Mouse (Mus musculus) large intestine, adult 2 months (tissue): ENCODE measurements at regions not wholly inside any gene's neighbourhood (a gene's known extent, or its start where the extent isn't known, plus 50 kb on each side); places are given as distances from the start of the nearest gene placed in this dataset.
"Not testable (repeated sequence)": the region's sequence is repeated elsewhere in the genome, so short reads cannot be mapped to it uniquely, and the experiment has no call there.

ENCODE experiments used
- DNase-seq: peaks from one replicate; pipeline ENCODE4 v3.0.0-alpha.2; 2012; ENCODE audit warnings: low read depth, low spot score
- WGBS: fragments of 180-500 bp; shearing (Covaris S2); methylation state at CpG from one replicate; pipeline ENCODE4 v1.1.7; 2018; 5-methylcytosine and 5-hydroxymethylcytosine counted together

GRCm38 (mm10) chr3:39714056-39714592, 817.0 kb upstream of the Intu start:
- DNase-seq = no peak

GRCm38 (mm10) chr3:39718946-39719545, 812.0 kb upstream of the Intu start:
- 62% methylated on average over 11 of the region's 11 CpGs for WGBS
- DNase-seq = no peak

More at GRCm38 (mm10) chr3:39714056-39714592, 817.0 kb upstream of the Intu start:
- 82% methylated on average over 5 of the region's 5 CpGs for WGBS

GRCm38 (mm10) chr3:39725755-39726154, 805.3 kb upstream of the Intu start:
- DNase-seq = no peak
- 60% methylated on average over 3 of the region's 3 CpGs for WGBS

- DNase-seq = no peak
- 37% methylated on average over 1 of the region's 1 CpGs for WGBS
Measured at GRCm38 (mm10) chr3:39736639-39737038, 794.4 kb upstream of the Intu start.

GRCm38 (mm10) chr3:39745947-39746346, 785.1 kb upstream of the Intu start:
- WGBS = 89% methylated on average over 2 of the region's 2 CpGs
- no peak for DNase-seq

DNA sequence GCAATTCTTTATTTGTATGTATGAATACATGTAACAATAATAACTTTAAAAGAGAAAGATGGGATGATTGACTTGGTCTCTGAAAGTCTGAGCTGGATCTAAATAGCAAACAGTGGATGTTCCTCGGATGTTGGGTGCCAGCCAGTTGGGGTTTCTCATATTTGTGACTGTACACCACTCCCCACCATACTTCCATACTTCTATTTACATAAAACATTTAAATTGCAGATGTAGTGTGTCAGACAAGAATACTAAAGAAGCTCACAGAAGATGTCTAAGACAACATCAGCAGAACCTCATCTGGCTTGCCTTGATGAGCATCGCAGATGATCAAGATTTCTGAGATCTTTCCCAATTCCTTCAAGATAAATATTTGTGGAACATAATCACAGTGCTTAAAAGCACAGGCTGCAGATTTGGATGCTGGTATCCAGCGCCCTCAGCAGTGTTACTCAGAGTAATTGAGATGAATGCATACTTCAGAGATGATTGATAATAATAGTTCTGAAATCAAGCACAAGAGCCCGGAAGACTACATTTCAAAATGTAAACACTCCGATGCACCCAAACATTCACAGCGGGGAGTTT, 762.0 kb upstream of the Intu start:
- no peak for DNase-seq
- 81% methylated on average over 6 of the region's 6 CpGs for WGBS

DNA sequence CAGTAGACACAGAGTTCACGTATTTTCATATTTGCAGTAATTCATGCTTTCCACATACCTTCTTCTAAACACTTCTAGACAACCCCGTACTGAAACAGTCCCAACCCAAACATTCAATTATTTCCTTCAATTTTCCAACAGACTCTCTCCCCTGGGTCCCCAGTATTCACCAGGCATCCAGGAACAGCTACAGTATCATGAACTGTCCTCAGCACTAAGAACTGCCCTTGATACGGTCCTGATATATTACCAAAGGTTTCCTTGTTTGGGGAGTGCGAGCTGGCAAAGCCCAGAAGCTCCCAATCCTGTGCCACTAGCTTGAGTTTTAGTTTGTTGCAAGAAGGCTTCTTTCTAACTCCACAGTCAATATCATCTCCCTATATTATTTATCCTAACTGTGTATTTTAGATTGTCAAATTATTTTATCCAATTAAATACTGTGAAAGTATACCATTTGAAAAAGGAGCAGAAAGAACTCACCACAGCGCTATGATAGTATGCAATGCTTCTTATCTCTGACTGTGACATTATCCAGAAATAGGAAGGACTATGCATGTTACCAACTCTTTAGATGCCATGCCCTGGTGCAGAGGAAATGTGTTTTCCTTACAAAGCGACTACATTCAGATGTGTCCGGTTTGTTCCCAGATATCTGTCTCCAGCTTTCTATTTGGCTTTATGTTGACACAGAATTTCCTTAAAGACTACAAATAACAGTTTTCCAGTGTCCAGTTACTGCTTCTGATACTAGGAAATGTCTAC, 754.6 kb upstream of the Intu start:
- 86% methylated on average over 7 of the region's 7 CpGs for WGBS
- DNase-seq = no peak

- 67% methylated on average over 6 of the region's 6 CpGs for WGBS
- DNase-seq = no peak
Measured at GRCm38 (mm10) chr3:39779690-39780218, 751.3 kb upstream of the Intu start.

GRCm38 (mm10) chr3:39780270-39780669, 750.8 kb upstream of the Intu start:
- DNase-seq = no peak
- WGBS = 26% methylated on average over 5 of the region's 5 CpGs

- whole genome bisulfite sequencing = 77% methylated on average over 2 of the region's 2 CpGs
- no peak for DNase-seq
Measured at GRCm38 (mm10) chr3:39784901-39785300, 746.2 kb upstream of the Intu start.

DNA sequence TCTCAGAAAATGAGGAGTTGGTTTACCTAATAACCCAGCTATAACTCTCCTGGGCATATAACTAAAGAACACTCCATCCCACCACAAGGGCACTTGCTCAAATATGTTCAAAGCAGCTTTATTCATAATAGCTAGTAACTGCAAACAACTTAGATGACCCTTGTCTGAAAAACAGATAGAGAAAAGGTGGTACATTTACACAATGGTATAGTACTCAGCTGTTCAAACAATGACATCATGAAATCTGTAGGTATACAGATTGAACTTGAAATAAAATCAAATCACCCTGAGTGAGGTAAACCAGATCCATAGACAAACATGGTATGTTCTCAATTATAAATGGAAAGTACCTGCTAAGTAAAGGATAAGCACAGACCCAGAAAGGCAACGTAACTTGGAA, 721.5 kb upstream of the Intu start:
- 69% methylated on average over 1 of the region's 1 CpGs for WGBS
- DNase-seq = no peak

DNA sequence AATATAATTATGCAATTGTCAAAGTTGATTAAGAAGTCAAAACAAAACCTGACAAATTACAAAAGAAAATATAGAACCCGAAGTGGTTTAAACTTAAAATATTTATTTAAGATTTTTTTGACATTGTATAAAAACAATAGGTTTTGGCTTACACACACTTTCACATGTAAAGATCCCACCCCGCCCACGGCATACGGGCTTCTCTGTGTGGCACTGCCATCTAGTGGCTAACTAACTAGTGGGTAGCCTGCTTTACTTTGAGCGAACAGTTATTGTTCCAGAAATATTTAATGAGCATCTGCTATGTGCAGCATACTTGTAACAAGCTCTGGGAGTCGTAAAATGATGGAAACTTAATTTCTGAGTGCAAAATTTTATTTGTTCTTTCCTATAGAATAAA, 716.3 kb upstream of the Intu start:
- DNase-seq = no peak
- WGBS = 12% methylated on average over 6 of the region's 6 CpGs

DNA sequence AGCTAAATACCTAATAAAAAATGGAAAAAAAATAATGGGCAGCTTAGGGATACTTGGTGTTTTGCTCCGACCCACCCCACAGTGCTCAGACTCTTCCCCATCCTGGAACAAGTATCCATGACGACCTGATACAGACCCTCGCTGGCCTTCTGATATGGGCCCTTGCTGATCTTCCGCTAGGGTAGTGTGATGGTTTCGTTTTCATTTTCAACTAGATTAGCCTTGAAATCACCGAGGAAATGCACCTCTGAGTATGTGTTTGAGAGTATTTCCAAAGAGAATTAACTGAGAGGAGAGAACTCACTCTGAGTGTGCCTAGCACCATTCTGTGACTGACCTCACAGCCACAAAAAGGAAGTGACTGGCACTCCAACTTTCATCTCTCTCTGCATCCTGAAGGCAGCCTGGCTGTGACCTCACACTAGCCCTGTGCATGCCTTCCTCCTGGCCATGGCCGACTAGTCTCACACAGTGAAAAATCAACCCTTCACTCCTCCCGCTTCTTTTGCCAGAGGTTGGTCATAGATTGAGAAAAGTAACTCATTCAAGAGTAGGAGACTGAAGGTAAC, 700.5 kb upstream of the Intu start:
- 82% methylated on average over 8 of the region's 8 CpGs for WGBS
- no peak for DNase-seq

- DNase-seq = no peak
- WGBS = 74% methylated on average over 6 of the region's 6 CpGs
Measured at GRCm38 (mm10) chr3:39838377-39839145, 692.5 kb upstream of the Intu start.

DNA sequence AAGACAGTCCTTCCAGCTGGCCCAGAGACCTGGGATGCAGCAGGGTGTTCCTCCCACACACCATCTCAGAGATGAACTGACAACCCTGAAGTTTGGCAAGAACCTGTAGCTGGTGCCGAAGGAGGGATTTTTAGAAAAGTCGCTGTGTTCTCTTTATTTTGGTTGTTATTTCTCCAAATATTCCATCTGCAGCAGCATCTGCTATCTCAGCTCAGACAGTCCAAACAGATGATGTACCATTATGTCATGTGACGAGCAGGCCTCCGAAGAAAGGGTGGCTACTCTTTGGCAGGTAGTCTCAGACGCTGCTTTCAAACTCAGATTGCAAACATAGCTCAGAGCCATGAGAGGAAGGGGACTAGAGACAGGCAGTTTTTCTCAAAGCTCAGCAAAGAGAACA, 690.1 kb upstream of the Intu start:
- no peak for DNase-seq
- WGBS = 81% methylated on average over 5 of the region's 5 CpGs

- 78% methylated on average over 2 of the region's 2 CpGs for WGBS
- DNase-seq = no peak
Measured at GRCm38 (mm10) chr3:39845123-39845522, 686.0 kb upstream of the Intu start.

- no peak for DNase-seq
- 81% methylated on average over 6 of the region's 6 CpGs for WGBS
Measured at GRCm38 (mm10) chr3:39848829-39849228, 682.3 kb upstream of the Intu start.

GRCm38 (mm10) chr3:39857214-39857839, 673.8 kb upstream of the Intu start:
- 90% methylated on average over 9 of the region's 9 CpGs for WGBS
- DNase-seq = no peak

DNA sequence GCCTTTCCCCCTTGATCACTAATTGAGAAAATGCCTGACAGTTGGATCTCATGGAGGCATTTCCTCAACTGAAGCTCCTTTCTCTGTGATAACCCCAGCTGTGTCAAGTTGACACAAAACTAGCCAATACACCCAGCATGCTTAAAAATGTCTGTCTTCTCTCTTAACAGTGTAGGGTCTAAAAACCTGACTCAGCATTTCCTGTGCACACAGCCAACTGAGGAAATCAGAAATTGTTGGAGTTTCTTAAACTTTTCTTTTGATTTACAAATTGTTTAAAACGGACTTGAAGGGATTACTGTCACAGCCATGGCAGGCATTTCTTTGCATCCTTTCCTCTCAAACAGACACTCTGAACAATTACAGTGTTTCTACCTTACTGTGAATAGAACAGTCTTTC, 655.0 kb upstream of the Intu start:
- not testable (repeated sequence) for DNase-seq
- WGBS = 78% methylated on average over 1 of the region's 1 CpGs
